Mouse (Mus musculus) adipocyte (in vitro differentiated cells): ENCODE results near the gene Mrpl55.

Experiments used
- DNase-seq: peaks from one replicate; pipeline ENCODE4 v3.0.0-alpha.2; 2016; ENCODE audit warnings: low spot score

Mrpl55 gene

GRCm38 (mm10) chr11:59202081-59202995, at the start of gene Mrpl55:
Gene Mrpl55 (plus strand): TSS chr11:59202486.
- peak; percentile 92 for DNase-seq

GRCm38 (mm10) chr11:59154220-59154619, 48.1 kb upstream of the Mrpl55 start:
- no peak for DNase-seq

- no peak for DNase-seq
Measured at GRCm38 (mm10) chr11:59155900-59156299, 46.4 kb upstream of the Mrpl55 start.

- no peak for DNase-seq
Measured at GRCm38 (mm10) chr11:59159099-59159498, 43.2 kb upstream of the Mrpl55 start.

GRCm38 (mm10) chr11:59159558-59159957, 42.7 kb upstream of the Mrpl55 start:
- no peak for DNase-seq

- DNase-seq: peak; percentile 15
Measured at GRCm38 (mm10) chr11:59161398-59161797, 40.9 kb upstream of the Mrpl55 start.

GRCm38 (mm10) chr11:59162443-59163254, 39.6 kb upstream of the Mrpl55 start:
- no peak for DNase-seq

GRCm38 (mm10) chr11:59163255-59164236, 38.7 kb upstream of the Mrpl55 start, which contains the start of gene Iba57:
Gene Iba57 (minus strand): TSS chr11:59163739.
- peak; percentile 98 for DNase-seq

- peak; percentile 15 for DNase-seq
Measured at GRCm38 (mm10) chr11:59164384-59164783, 37.9 kb upstream of the Mrpl55 start.

- peak; percentile 27 for DNase-seq
Measured at GRCm38 (mm10) chr11:59165616-59166241, 36.6 kb upstream of the Mrpl55 start.

GRCm38 (mm10) chr11:59169807-59170206, 32.5 kb upstream of the Mrpl55 start:
- no peak for DNase-seq

- DNase-seq: no peak
Measured at GRCm38 (mm10) chr11:59170549-59170948, 31.7 kb upstream of the Mrpl55 start.

GRCm38 (mm10) chr11:59174189-59174838, 28.0 kb upstream of the Mrpl55 start:
- DNase-seq: no peak

GRCm38 (mm10) chr11:59176475-59176874, 25.8 kb upstream of the Mrpl55 start:
- DNase-seq: no peak

GRCm38 (mm10) chr11:59176921-59177320, 25.4 kb upstream of the Mrpl55 start:
- DNase-seq: no peak

- no peak for DNase-seq
Measured at GRCm38 (mm10) chr11:59182864-59183331, 19.4 kb upstream of the Mrpl55 start, which contains the start of gene Gjc2. Gene Gjc2 (minus strand): TSS chr11:59183213.

- peak; percentile 72 for DNase-seq
Measured at GRCm38 (mm10) chr11:59183821-59184220, 18.5 kb upstream of the Mrpl55 start.

GRCm38 (mm10) chr11:59185490-59185889, 16.8 kb upstream of the Mrpl55 start:
- no peak for DNase-seq

- no peak for DNase-seq
Measured at GRCm38 (mm10) chr11:59187706-59188105, 14.6 kb upstream of the Mrpl55 start.
